Mouse (Mus musculus): ENCODE data around the gene E330009J07Rik. TPM values are rescaled to one million over a fixed set of nuclear protein-coding genes. Genes with fewer than 3 reads are reported as not detected.

Gene E330009J07Rik
- total RNA-seq (2021) = 10 to 100 TPM; 53.2 to 58.2 TPM

DNA sequence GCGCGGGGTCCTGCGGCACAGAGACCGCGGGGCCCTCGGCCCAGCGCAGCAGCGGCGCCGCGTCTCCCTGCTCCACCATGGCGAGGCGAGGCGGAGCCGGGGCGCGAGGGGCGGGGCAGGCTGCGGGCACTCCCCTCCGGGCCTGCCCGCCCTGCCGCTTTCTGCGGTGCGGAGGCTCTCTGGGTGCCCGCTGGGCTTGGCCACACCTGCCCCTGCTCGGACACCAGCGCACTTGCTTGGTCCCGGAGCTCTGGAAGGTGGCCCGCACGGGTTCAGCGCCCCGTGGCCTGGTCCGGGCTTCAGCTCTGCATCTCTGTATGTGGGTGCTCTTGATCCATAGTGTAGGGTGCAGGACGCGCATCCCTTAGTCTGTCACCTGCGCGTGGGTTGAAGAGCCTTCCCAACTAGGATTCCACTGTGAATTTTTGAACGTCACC, at the start of gene E330009J07Rik:
E330009J07Rik (minus strand) TSS at position 89 of the 437 bp plus-strand sequence.
- intact Hi-C loops (cut with DNase I) = loop anchor here (2.0 kb wide), 1 partner anchor 35 kb away; the partner anchor contains the start of gene Ssbp1
- DNase-seq (ENCODE audit: low spot score in 2 of 2) = peak; percentile 86 to 88

DNA sequence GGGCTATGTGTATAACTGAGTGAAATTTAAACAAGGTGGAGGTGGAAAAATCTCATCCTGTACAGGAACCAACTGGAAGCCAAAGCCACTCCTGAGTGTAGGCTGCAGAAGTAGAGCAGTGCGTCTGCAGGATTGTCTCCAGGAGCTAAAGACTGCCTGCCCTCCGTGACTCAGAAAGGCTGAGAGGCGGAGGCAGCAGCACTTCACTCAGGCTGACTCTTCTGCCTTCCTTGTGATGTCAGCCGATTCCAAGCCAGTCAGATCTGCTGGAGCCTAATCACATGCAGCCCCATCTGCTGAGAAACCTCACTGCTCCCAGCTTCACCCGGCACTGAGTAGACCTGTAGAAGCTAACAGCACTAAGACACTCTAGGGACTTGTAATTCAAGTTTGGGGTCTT, 46.4 kb upstream of the E330009J07Rik start:
- intact Hi-C loops (cut with DNase I) = loop anchor here (2.0 to 10.0 kb wide), 2 partner anchors 136 to 352 kb away; no protein-coding TSS in a partner anchor
- no peak for DNase-seq (ENCODE audit: low spot score in 2 of 2)

DNA sequence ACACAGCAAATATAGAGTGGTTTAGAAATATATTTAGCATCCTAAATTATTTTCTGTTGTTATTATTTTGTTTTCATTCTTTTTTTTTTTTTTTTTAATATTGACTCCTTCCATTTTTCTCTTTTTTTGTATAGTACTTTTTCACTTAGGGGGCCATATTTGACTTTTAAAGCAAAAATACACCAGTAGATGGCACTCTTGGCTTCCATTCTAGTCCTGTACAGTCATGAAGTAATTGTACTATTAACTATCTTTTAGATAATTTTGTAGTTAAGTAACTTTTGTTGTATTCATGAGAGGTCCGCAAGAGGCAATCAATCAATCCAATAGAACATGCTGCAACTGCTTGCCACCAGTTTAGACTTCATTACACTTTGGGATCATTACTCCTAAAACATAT, 43.8 kb upstream of the E330009J07Rik start:
- intact Hi-C loops (cut with DNase I) = loop anchor here (1.0 to 10.0 kb wide), 2 partner anchors 208 to 355 kb away; no protein-coding TSS in a partner anchor
- DNase-seq (ENCODE audit: low spot score in 2 of 2) = no peak

DNA sequence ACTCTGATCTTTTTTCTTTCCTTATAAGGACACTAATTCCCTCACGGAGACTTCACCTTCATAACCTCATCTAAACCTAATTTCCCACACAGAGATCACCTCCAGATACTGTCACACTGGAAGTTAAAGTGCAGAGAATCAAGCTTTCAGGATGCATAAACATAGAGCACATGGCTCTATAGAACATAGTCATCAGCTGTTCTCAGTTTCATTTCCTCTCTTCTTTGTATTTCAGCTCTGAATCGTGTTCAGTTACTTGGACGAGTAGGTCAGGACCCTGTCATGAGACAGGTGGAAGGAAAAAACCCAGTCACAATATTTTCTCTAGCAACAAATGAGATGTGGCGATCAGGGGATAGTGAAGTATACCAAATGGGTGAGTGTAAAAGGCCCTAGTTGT, 40.2 kb upstream of the E330009J07Rik start:
- DNase-seq (ENCODE audit: low spot score in 2 of 2) = no peak
- intact Hi-C loops (cut with DNase I) = no loop called here

DNA sequence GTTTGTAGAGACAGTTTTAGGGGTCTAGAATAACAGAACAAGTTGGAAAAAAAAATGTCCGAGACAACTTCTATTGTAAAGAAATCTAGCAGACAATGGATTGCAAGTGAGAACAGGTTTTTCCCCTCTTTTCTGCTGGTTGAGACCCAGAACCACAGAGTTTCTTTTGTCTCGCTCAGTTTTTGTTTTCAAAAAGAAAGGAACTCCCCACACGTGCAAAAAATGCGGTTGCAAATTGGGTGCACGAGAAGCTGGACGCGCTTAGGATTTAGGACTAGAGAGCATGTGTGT, 35.7 kb upstream of the E330009J07Rik start:
- intact Hi-C loops (cut with DNase I) = loop anchor here (2.0 kb wide), 1 partner anchor 35 kb away; the partner anchor contains the start of gene E330009J07Rik
- no peak for DNase-seq (ENCODE audit: low spot score in 2 of 2)

DNA sequence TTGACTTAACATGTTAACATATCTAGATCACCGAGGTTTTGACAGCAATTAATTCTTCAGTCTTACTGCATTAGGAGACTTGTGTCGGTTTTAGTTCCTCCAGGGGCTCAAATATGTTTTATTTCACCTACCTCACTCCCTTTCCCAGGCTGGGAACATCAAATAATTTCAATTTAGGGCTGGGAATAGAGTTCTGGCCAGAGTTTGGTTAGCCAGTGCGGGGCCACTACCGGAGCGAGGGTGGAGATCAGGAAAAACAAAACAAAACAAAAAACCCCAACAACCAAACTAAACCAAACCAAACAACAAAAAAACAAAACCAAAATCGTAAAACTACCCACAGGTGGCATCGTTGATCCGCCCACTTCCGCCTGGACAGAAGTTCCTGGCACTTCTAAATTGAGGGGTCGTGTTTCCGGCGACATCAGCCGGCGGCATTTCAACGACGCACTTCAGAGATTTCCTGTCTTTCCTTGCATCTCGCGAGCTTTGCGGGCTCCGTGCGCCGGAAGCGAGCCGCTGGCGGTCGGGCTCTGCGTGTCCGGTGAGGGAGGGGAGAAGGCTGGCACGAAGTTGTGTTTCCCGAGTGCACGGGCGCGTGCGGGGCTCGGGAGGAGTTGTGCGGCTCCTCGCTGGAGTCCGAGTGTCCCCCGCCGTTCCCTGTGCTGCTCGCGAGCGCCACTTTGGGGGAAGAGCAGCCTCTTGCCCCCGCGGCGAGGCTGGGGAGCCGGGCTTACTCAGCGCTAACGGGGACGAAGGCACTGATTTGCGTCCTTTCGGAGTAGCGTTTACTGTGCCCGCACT, 35.2 kb upstream of the E330009J07Rik start, which contains the start of gene Ssbp1:
Ssbp1 (plus strand) TSS at position 437 of the 804 bp plus-strand sequence.
- DNase-seq (ENCODE audit: low spot score in 2 of 2) = peak; percentile 90
- intact Hi-C loops (cut with DNase I) = loop anchor here (2.0 kb wide), 1 partner anchor 34 kb away; the partner anchor contains the start of gene E330009J07Rik

DNA sequence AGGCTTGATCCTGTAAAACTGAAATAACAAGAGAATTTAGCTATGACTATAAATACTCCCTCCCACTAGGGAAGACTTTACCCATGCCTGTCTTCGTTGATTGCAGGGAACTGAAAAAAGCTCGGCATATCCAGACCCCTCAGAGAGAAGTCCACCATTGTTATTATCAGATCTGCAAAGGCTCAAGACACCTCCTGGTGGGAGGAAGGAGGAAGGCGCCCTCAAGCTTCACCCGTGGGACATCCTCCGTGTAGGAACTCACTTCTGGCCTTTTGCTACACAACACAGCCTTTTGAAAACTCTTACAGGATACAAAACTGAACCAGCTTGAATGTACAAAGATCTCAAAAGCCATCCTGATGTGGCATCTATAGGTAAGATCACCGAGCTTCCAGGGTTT, 29.8 kb upstream of the E330009J07Rik start:
- DNase-seq (ENCODE audit: low spot score in 2 of 2) = no peak
- intact Hi-C loops (cut with DNase I) = no loop called here

DNA sequence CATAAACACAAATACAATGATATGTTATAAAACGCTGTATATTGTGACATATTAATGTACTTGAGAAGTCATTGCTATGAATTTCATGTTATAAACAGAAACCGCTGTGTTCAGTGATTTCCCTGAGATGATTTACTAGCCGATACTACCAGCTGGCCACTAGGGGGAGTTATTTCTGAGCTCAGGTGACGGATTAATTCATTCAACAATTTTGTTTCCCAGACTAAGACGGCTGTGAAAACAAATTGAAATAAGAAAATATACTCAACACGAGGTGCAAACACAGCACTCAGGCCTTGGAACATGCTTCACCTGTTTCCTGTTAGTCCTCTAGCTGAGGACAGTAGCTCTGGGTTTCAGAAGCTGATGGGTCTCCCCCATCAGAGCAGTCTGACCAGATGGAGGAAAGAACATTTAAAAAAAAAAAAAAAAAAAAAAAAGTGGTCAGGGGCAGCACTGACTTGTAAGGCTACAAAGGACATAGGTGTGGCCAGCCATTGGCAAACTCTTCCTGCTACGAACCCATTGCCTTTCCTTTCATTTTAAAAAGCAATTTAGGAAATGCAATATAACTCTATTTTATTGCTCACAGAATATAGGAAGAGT, 18.6 kb upstream of the E330009J07Rik start:
- DNase-seq (ENCODE audit: low spot score in 2 of 2) = no peak
- intact Hi-C loops (cut with DNase I) = no loop called here

DNA sequence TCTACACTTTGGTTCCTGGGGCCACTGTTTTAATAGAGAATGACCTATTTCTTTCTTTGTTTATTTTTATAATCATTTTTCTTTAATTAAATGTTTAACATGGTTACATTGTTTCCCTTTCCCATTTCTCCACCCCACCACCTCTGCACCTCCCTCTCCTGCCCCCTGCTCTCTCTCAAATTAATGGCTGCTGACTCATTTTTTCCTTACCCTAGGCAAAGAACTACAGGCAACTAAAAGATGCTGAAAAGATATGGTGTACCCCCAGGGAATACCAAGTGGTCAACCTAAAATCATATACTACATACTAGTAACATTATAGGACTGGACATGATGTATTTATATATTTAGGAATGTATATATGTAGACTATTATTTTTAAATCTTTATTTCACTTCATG, 12.7 kb upstream of the E330009J07Rik start:
- intact Hi-C loops (cut with DNase I) = no loop called here

DNA sequence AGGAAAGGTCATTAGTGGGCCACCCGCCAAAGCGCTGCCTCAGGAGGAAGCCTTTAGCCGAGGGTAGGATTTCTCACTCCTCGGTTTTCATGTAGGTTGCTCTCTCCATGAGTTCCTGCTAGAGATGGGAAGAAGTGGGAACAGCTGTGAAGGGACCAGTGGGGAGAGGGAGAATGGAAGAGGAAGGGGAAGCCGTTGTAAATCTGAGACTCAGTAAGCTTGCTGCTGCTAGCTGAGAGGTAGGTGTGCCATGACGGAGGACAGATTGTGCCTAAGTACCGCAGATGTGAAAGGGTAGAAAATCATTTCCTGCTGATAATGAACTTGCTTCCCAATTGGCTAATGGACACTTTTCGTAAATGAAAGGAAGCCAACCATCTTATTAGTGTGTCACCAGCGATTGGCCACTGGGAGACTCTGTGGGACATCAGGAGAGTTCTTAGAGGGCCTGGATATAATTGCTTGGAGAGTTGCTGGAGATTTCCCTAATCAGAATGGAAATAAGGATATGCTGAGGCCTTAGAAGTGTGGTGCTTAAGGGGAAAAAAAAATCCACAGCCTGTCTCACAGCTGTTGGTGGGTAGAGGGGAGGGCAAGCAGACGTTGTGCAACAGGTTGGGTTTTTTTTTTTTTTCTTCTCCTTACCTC, 7.5 kb upstream of the E330009J07Rik start:
- intact Hi-C loops (cut with DNase I) = no loop called here
- DNase-seq (ENCODE audit: low spot score in 2 of 2) = no peak

More for the DNA sequence above, 12.7 kb upstream of the E330009J07Rik start:
- no peak for DNase-seq (ENCODE audit: low spot score in 2 of 2)

DNA sequence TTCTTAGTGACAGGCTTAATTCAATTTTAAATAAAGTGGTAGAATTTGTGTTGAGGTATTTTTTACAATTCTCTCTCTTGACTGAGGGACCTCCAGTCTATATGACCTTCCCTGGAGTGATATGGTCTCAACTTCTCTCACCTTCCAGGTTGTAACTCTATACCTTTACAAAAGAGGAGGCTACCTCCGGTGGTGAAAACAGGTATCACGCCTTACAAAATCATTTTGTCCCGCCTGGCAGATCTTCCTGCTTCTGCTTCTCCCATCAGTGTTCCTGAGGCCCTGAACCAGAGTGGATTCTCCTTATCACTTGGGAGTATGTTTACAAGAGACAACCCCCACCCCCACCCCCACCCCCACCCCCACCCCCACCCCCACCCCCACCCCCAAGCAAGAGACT, 5.8 kb upstream of the E330009J07Rik start:
- intact Hi-C loops (cut with DNase I) = no loop called here
- DNase-seq (ENCODE audit: low spot score in 2 of 2) = no peak

DNA sequence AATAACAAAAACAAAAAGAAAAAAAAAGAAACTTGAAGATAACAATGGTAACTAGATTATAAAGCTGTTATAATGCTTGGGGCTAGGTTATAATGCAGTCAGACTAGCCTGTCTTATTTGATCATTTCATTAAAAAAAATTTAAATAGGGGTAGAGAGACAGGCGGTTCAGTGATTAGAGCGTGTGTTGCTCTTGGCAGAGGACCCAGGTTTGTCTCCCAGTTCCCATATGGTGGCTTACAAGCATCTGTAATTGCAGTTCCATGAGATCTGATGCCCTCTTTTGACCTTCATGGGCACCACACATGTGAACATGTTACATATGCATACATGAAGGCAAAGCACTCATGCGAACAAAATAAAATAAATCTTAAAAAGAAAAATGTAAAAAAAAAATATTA, 5.3 kb upstream of the E330009J07Rik start:
- intact Hi-C loops (cut with DNase I) = no loop called here
- DNase-seq (ENCODE audit: low spot score in 2 of 2) = no peak

DNA sequence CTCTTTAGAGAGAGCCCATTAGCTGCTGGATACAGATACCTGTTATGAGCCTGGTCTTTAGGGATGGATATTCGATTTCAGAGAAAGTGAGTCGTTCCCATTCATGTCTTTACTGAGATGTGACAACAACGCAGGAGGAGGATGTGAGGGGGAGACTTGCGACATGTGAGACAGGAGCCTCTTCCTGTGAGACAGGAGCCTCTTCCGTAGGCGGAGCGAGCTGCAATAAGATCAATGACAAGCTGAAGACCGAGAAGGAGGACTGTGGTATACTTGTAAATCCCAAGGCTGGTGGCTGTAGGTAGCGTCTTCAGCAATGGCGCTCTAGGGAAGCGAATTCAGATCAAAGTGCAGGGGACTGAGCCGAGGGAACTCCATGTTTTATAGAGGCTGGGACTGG, 3.8 kb upstream of the E330009J07Rik start:
- DNase-seq (ENCODE audit: low spot score in 2 of 2) = no peak
- intact Hi-C loops (cut with DNase I) = no loop called here

DNA sequence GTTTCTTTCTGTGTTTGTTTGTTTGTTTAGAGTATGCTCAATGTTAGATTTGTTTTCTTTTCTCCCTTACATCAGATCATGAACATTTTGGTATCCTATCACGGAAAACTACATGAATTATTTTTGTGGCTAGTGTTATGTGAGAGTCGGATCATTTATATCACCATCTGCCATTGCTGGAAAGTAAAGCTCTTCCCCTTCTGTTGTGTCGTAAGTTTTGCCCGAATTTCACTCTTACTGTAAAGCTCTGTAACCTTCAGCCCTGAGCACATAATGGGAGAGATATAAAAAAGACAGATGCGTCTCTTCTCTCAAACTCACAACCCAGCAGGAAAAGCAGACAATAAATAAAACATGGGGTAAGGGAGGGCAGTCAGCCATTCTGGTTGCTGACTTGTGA, 3.0 kb upstream of the E330009J07Rik start, which contains the start of gene Wee2:
Wee2 (plus strand) TSS at position 153 of the 400 bp plus-strand sequence.
- no peak for DNase-seq (ENCODE audit: low spot score in 2 of 2)
- intact Hi-C loops (cut with DNase I) = no loop called here

DNA sequence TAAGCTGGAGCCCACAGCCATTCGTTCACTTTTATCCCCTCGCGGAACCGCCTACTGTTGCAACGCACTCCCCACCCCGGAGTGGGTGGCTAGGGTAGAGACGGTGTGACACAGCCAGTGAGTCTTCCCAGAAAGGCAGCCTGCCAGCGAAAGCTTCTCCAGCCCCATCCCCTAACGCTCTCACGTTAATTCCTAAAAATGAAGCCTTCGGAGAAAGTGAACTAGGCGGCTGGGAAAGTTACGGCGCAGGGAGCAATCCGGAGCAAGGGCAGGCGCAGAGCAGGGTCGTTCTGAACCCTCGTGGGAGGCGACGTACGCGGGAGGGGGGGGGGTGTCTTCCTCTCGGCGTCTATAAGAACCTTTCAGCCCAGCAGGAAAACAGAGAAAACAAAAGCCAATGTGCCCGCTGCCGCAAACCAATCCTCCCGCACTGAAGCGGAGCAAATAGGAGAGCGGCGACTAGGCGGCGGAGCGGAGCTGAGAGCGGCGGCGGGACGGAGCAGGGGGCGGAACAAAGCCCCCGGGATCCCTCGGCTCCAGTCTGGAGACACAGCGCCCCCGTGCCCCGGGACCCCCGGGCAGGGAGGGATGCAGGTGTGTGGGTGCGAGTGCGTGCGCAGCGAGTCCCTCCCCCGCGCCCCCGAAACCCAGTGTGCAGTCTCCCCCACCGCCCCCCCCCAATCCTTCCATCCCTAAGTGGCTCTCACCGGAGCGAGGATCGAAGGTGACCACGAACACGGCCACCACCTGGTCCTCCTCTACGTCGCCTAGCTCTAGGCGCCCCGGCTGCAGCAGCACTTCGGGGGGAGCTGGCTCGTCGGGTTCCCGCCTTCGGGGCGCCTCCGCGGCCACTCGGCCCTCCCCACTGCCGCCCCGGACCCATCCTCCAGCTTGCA, 536 bp downstream of the E330009J07Rik start:
- intact Hi-C loops (cut with DNase I) = loop anchor here (2.0 kb wide), 1 partner anchor 35 kb away; the partner anchor contains the start of gene Ssbp1
- DNase-seq (ENCODE audit: low spot score in 2 of 2) = peak; percentile 76 to 83

DNA sequence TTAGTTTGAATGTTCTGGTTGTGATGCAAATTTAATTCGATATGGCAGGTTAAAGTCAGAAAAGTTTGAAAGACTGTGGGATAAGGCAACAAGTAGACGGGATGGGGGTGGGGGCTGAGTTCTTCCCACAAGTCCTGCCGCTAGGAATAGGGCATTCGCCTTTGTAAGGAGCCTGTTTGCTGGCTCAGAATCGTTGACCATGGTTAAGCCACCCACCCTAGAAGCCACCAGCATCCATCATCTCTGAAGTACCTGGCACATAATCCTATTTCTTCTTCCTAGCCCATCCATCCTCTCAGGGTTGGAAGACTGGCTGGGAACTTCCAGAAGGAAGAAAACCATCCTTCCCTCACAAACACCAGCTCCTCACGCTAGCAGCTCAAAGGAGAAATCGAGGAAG, 1.2 kb downstream of the E330009J07Rik start:
- no peak for DNase-seq (ENCODE audit: low spot score in 2 of 2)
- intact Hi-C loops (cut with DNase I) = no loop called here

DNA sequence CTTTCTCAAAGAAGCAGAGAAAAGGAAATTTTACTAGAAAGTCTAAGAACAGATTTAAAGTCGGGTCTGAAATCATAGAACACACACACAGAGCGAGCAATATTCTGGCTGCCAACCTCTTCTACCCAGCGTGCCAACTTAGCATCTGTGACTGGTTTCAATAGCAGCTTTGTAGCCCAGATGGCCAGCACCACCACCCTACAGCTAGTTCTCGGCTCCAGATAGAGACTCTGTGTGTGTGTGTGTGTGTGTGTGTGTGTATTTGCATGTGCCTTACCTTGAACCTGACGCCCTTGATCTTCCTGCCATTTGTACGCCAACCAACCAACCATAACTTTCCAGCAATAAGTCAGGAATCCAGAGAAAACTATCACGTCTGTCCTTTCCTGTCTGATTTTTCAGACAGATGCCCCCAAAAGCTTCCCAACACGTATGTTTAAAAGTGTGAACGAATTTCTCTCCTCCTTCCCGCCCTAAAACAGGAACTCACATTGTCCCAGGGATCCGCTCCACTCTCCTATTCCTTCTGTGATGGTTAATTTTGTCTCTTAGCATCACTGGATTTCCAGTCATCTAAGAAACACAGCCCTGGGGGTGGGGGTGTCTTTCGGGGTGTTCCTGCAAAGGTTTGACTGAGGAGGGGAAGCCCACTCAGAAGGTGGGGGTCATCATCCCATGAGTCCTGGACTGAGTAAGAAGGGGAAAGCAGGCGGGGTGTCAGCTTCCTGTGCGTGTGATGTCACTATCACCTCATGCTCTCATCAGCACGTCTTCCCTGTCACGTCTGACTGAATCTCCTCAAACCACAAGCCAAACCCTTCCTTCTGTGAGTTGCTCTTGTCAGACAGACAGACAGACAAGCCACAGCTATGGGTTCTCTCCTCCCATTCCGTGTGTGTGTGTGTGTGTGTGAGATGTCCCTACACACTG, 3.3 kb downstream of the E330009J07Rik start:
- DNase-seq (ENCODE audit: low spot score in 2 of 2) = peak; percentile 69 to 76

DNA sequence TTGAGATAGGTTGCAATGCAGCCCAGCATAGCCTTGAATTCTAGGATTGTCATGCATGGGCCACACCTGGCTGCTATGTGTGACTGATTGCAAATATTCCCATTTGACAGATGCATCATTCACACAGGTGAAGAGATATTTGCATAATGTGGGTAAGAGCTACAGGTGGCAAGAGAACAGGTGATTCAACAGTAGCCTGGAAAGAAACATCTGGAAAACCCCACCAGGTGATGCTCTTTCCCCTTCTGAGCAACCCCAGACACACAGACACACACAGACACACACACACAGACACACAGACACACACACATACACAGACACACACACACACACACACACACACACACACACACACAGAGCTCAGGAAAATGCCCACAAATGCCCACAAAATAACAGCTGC, 4.1 kb downstream of the E330009J07Rik start:
- intact Hi-C loops (cut with DNase I) = no loop called here

More for the DNA sequence above, 3.3 kb downstream of the E330009J07Rik start:
- intact Hi-C loops (cut with DNase I) = no loop called here

More for the DNA sequence above, 4.1 kb downstream of the E330009J07Rik start:
- no peak for DNase-seq (ENCODE audit: low spot score in 2 of 2)

All from left cerebral cortex, postnatal 36 days (tissue).